Mouse (Mus musculus): ENCODE data around the gene Pbx1. TPM values are rescaled to one million over a fixed set of nuclear protein-coding genes. Genes with fewer than 3 reads are reported as not detected.

Gene Pbx1
- polyA plus RNA-seq, 3 experiments from 2014 or later: 0.05 to 0.43 TPM; not detected in 1

DNA sequence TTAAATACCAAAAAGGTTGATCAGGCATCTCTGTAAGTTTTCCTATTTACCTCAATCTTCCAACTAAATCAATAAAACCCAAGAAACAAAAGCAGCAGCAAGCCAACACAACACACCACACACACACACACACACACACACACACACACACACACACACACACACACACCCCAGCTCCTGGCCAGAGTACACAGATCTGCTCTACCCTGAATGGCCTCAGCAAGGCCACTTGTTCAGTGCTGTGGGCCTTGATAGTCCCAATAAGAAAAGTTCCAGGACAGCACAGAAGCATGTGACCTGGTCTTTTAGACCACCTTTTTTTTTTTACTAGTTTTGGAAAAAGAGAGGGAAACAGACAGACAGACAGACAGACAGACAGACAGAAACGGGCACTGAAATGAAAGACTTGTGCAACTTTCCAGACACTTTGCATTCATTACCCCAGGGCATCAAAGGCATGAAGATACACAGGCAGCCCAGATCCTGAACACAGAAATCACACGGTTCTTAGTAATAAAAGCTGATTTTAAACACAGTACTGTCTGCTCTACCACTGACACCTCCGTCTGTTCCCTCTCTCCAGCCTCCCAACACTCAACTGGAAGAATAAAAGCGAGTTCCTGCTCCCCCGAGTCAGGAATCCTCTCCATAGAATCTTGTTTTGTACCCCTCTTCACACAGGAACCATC lies 6.9 kb downstream of the Pbx1 start:
- ATAC-seq: no peak

DNA sequence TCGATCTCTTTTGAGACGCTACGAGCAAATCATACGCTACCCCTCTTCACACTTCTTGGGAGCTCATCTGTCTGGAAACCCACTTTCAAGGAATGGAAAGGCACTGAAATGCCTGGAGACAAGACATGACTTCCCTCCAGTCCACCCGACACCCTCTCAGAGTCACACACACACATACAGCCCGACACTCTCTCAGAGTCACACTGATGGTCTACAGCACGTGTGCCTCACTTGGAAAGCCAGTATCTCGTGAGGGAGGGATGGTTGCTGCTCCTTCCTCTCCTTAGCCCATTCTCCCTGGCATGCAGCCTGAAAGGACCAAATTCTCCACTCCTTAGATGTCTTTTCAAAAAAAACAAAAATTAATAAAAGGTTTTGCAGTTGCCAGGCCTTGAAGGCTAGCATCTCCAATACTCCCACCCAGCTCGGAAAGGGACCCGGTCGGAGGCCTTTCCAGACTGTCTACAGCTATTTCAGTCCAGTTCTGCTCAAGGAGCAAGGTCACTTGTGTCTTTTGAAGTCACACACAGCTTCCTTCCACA lies 8.6 kb downstream of the Pbx1 start:
- ATAC-seq: no peak

- no peak for ATAC-seq
Measured at GRCm38 (mm10) chr1:168418903-168419302, 13.2 kb downstream of the Pbx1 start.

GRCm38 (mm10) chr1:168417626-168418025 lies 14.4 kb downstream of the Pbx1 start:
- ATAC-seq: no peak

DNA sequence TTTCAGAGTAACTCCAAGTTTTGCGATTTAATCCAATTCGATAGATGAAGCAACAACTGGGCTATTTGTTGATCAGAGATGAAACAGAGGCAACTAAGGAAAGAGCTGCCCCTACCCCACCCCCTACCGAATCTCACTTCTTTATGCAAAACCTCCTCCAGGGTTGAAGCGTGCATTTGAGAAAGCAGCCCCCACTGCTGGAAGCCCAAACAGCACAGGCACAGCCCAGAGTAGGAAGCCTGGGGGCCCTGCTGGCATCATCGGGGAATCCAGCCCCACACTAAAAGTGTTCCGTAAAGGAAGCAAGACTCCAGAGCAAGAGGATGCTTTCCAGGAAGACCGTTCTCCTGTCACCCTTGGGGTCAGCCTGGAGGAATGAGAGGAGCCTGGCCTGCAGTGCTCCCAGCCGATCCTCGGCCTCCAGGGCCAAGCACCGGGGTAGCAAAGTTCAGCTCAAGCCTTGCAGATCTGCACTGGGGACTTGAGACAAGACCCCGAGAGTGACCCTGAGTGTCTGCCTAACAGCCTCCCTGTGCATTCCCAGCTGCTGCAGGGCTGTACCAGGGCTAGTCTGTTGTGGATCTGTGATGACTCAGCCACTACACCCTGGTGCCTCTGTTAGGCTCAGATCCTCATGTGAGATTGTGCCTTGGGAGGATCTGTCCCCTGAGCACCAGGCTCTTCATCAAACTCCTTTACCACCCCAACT lies 15.2 kb downstream of the Pbx1 start:
- ATAC-seq: no peak

GRCm38 (mm10) chr1:168410611-168411010 lies 21.5 kb downstream of the Pbx1 start:
- no peak for ATAC-seq

- no peak for ATAC-seq
Measured at GRCm38 (mm10) chr1:168410054-168410453, 22.0 kb downstream of the Pbx1 start.

DNA sequence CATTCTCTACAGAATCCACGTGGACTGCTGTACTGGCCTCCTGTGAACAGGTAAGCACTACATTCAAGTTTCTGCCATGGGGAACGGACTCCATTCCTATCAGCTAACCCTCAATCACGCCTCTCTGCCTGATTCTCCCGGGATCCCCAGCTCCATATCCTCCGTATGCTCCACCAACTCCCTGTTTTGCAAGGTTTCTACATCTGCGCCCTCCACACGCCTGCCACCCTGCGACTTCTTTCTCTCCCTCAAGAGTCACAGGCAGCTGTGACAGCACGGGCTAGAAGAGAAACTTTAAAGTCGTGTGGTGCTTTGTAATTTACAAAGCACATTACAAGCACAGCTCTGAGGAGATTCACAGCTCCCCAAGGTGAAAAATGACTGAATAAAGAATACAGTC lies 23.3 kb downstream of the Pbx1 start:
- ATAC-seq: no peak

DNA sequence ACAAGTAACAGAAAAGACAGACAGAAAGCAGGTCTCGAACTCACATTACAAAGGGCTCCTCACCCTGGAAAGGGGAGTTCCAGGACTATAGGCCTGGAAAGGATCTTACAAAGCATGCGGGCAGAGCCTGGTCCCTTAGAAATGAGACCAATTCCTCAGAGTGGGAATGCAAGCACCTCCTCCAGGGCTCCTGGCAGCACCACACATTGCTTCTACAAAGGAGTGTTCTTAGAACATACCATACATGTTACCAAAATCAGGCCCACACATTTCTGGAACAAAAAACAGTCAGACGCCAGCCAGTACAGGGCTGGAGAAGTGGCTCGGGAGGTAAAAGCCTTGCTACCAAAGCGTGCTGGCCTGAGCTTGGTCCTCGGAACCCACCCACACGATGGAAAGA lies 24.1 kb downstream of the Pbx1 start:
- no peak for ATAC-seq

GRCm38 (mm10) chr1:168406291-168406675 lies 25.8 kb downstream of the Pbx1 start:
- ATAC-seq: no peak

DNA sequence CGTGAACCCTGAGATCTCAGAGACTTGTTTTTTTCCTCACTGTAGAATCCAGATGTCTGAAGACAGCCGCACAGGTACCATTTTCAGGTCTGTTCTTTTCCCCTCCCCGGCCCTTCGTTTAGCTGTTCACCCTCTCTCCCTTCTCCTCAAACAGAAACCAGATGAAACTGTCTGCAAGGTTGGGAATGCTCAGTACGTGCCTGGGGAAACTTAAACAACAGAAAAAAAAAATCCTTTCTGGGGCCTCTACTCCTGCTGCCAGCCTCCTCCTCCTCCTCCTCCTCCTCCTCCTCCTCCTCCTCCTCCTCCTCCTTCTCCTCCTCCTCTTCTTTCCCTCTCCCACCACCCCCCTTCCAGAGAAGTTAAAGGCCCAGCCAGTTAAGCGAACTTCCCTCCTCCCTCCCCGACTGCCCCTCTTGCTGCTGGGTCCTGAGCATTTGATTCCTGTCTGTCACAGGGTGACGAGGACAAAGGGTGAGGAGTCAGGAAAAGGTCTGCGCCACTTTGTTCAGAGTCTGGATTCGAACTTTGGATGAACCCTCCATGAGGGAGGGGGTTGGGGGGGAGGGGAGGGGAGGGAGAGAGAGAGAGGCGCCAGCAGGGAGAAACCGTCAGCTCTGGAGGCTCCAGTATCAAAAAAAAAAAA lies 26.3 kb downstream of the Pbx1 start:
- ATAC-seq: no peak

DNA sequence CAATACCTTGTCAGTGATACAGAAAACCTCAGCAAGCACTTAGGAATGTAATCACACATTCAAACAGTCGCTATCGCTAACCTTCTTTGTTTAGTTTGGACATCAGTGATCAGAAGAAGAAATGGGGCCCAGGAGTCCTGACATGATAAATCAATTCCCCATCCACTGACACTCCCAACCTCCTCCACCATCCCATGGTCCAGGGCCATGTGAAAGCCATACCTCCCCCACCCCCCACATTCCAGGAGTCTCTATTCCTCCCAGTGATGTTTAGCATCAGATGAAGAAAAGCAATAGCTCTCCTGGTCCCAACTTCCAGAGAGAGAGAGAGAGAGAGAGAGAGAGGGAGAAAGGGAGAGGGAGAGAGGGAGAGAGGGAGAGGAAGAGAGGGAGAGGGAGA lies 28.5 kb downstream of the Pbx1 start:
- ATAC-seq: no peak

GRCm38 (mm10) chr1:168402683-168403082 lies 29.4 kb downstream of the Pbx1 start:
- no peak for ATAC-seq

- ATAC-seq: no peak
Measured at GRCm38 (mm10) chr1:168395523-168396159, 36.4 kb downstream of the Pbx1 start.

- no peak for ATAC-seq
Measured at GRCm38 (mm10) chr1:168394535-168394934, 37.5 kb downstream of the Pbx1 start.

GRCm38 (mm10) chr1:168393456-168393855 lies 38.6 kb downstream of the Pbx1 start:
- ATAC-seq: no peak

DNA sequence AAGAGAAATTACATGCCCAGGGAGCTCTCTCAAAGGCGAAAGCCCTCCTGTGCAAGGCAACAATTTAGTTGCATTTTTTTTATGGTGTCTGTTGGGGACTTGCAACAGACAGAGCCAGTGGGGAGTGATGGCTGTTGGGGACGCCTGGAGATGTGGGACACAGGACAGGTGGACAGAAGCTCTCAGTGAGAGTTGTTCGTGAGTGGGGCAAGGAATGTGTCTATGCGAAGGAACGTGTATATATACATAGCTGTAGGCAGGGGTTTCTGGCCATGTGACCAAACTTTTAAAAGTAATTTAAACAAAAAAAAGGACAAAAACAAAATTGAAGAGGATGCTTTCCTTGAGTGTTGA lies 39.6 kb downstream of the Pbx1 start:
- ATAC-seq: no peak

DNA sequence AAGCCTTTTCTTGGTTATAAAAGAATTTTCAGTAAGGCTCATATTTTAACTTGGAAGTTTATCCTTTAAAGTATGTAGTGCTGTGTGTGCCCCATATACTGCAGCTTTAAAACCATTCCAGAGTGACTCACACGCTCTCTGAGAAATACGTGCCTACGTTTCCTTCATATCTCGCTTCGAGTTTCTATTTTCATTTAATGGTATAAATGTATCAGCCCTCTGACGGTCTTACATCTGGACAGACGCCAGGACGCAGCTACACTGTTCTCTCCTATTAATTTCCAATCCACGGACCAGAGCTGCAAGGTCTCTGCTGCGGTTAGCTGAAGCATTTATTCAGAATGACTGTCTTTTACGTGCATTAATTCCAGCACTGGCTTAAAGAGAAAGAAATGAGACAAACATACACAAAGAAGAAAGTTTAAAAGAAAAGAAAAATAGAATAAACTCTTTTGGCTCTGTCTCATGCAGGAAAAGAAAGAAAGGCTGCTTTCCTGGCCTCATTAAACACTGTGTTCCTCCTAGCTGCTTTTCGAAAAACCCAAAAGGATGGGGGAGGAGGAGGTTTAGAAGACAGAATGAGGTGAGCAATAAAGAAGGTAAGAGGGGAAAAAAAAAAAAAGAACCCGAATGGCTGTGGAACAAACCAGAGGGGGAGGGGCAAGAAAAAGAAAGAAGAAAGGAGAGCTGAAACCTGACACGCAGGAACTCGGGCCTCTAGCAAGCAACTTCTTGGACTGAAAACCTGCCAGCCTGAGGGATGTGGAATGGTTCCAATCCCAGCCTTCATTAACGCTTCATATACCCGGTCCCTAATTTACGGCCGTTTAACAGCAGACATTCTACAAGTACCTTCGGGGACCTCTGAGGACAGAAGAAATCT lies 40.2 kb downstream of the Pbx1 start:
- no peak for ATAC-seq

DNA sequence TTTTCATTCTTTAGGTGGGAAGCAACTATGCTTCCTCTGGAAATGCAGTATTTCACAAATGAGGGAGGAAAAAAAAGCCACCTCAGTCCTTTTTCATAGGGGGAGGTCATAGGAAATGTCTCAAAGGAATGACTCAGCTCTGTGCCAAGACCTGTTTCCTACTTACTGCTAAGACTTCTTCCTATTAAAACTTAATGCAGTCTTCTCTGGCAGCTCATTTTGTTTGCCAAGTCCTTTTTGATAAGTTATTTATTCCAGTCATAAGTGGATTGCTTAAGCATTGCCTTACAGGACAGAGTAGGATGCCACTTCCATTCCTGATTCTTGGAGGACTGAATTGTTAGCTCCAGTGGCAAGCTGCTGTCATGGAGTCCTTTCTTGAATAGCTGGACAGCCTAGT lies 41.3 kb downstream of the Pbx1 start:
- no peak for ATAC-seq

GRCm38 (mm10) chr1:168386159-168386558 lies 45.9 kb downstream of the Pbx1 start:
- ATAC-seq: no peak

GRCm38 (mm10) chr1:168384594-168384955 lies 47.5 kb downstream of the Pbx1 start:
- no peak for ATAC-seq

Data from inflammation-experienced regulatory T-cells, adult 6 months (primary cell).